Mouse (Mus musculus): ENCODE results near the gene Nrd1.

DNA sequence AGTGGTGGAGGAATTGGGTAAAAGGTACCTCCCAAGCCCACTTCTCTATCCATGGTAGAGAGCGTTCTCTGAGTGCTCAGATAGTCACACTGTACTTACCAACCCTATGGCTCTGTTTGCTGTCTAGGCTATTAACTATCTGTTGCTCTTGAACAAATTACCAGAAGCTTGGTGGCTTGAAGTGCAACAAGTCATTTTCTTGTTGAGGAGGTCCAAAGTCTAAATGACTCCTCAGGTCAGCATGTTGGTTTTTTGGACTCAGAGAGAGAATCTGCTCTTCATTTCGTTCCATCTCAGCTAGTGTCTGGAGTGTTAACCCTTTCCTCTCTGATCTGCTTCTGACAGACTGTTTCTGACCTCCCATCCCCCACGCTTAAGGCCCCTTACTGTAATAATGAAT lies 24.6 kb downstream of the Nrd1 start:
- TF ChIP-seq CTCF (IDR thresholded peaks at IDR 0.05; ENCODE audit: low read depth) (no peak), EP300 (IDR thresholded peaks at IDR 0.05; ENCODE audit: low read depth) (no peak)

All from heart, postnatal 0 days (tissue).